Mouse (Mus musculus): ENCODE measurements around the gene Tas2r134. TPM values are rescaled to one million over a fixed set of nuclear protein-coding genes. Genes with fewer than 3 reads are reported as not detected.
A peak's percentile ranks its signal among the peaks of the same experiment; 100 is the strongest.

Tas2r134 gene
- polyA plus RNA-seq, 1 experiment from 2014 or later = not detected

DNA sequence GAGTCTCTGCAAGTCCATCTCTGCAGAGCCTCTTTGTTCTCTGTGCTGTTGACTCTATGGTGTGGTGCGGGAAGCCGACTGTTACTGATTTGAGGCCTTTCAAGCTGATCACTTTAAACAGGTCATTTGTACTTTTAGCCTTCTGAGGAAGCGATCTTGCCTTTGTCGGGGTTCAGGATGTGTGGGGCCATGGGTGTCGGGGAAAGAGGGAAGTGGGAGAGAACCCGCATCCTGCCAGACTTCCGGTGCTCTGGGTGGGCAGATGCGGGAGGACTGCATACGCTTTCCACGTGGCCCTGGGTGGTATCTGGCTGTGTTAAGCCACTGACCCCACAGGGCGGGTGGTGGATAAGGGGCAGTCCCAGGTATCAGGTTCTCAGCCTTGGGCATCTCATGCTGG lies 10.4 kb downstream of the Tas2r134 start:
- H3K4me3 ChIP-seq (ENCODE audit: low read depth, low read length) = no peak overlapping the region
- ATAC-seq (ENCODE audit: low FRiP score) (no peak), DNase-seq (ENCODE audit: low spot score, missing footprints) (peak; percentile 17)
- no peaks in the 10 kb centered on the region for H3K4me1 ChIP-seq (ENCODE audit: control insufficient read depth, insufficient read depth, low read length)
- no peaks in the 10 kb centered on the region for H3K9me3 ChIP-seq (ENCODE audit: control insufficient read depth, low read length)
- H3K9ac ChIP-seq (ENCODE audit: low read length) = no peak overlapping the region
- no peaks in the 10 kb centered on the region for H3K27me3 ChIP-seq (ENCODE audit: control insufficient read depth, insufficient read depth, low read length)
- no peak overlapping the region for H3K27ac ChIP-seq (ENCODE audit: low read depth, low read length)
- 85% methylated on average over 11 of the region's 11 CpGs for WGBS
- H3K36me3 ChIP-seq (ENCODE audit: control insufficient read depth, insufficient read depth, low read length) = no peaks in the 10 kb centered on the region
- no peak overlapping the region for H3K4me2 ChIP-seq

- ATAC-seq (ENCODE audit: low FRiP score) (no peak), DNase-seq (ENCODE audit: low spot score, missing footprints) (no peak)
- no peak overlapping the region for H3K4me3 ChIP-seq (ENCODE audit: low read depth, low read length)
- 91% methylated on average over 7 of the region's 7 CpGs for WGBS
- no peaks in the 10 kb centered on the region for H3K27me3 ChIP-seq (ENCODE audit: control insufficient read depth, insufficient read depth, low read length)
- no peaks in the 10 kb centered on the region for H3K36me3 ChIP-seq (ENCODE audit: control insufficient read depth, insufficient read depth, low read length)
- H3K27ac ChIP-seq (ENCODE audit: low read depth, low read length) = no peak overlapping the region
- H3K9ac ChIP-seq (ENCODE audit: low read length) = no peak overlapping the region
- H3K4me1 ChIP-seq (ENCODE audit: control insufficient read depth, insufficient read depth, low read length) = no peaks in the 10 kb centered on the region
- no peak overlapping the region for H3K4me2 ChIP-seq
- H3K9me3 ChIP-seq (ENCODE audit: control insufficient read depth, low read length) = no peaks in the 10 kb centered on the region
Measured at GRCm38 (mm10) chr2:51641635-51642034, 14.3 kb downstream of the Tas2r134 start.

DNA sequence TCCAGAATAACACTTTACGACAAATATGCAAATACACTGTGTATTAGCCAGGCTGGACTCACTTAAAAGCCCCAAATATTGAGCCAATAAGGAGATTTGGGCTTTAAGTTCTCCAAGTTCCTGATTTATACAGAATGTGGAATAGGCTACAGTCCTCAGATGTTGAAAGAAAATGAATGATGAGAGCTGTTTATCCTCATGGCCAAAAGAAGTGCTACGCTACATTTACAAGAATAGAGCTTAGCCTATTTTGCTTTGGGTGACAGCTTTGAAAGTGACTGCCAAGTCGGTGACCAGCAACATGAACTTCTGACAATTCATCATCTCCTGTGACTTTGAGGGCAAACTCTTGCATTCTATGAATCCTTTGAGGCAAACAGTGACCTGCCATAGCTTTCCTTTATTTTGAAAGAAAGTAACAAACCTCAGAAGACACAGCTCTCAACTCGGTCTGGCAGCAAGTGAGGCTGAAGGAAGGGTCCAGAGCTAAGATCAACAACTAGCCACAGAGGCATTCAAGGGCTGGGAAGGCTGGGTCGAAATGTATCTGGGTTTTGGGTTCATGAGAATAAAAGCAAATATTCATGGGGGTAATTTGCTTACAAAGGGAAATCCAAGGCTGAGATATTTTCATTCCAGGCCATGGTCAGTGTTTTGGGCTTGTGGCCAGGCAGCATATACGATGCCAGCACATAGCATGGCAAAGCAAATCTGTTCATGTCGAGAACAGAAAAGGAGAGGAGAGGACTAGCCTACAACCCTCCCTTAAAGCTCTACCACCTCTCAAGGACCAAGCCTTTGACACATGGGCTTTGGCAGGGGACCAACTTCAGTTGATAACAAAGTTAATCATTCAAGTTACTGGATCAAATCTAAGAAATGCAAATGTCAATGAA lies 16.2 kb downstream of the Tas2r134 start:
- Histone ChIP-seq H3K9me3 (ENCODE audit: control insufficient read depth, low read length) (no peaks in the 10 kb centered on the region), H3K4me3 (ENCODE audit: low read depth, low read length) (no peak overlapping the region), H3K36me3 (ENCODE audit: control insufficient read depth, insufficient read depth, low read length) (no peaks in the 10 kb centered on the region), H3K9ac (ENCODE audit: low read length) (no peak overlapping the region), H3K4me2 (no peak overlapping the region), H3K27ac (ENCODE audit: low read depth, low read length) (no peak overlapping the region), H3K27me3 (ENCODE audit: control insufficient read depth, insufficient read depth, low read length) (no peaks in the 10 kb centered on the region), H3K4me1 (ENCODE audit: control insufficient read depth, insufficient read depth, low read length) (no peaks in the 10 kb centered on the region)
- no peak for ATAC-seq (ENCODE audit: low FRiP score)
- WGBS = 87% methylated on average over 7 of the region's 7 CpGs
- DNase-seq (ENCODE audit: low spot score, missing footprints) = peak; percentile 65

GRCm38 (mm10) chr2:51647972-51648371 lies 20.7 kb downstream of the Tas2r134 start:
- Histone ChIP-seq H3K4me2 (no peak overlapping the region), H3K27ac (ENCODE audit: low read depth, low read length) (no peak overlapping the region), H3K9ac (ENCODE audit: low read length) (no peak overlapping the region), H3K4me3 (ENCODE audit: low read depth, low read length) (no peak overlapping the region), H3K27me3 (ENCODE audit: control insufficient read depth, insufficient read depth, low read length) (no peaks in the 10 kb centered on the region), H3K36me3 (ENCODE audit: control insufficient read depth, insufficient read depth, low read length) (no peaks in the 10 kb centered on the region), H3K4me1 (ENCODE audit: control insufficient read depth, insufficient read depth, low read length) (peaks cover 3% of the 10 kb centered on the region; the same call in 1 of the 2 replicates), H3K9me3 (ENCODE audit: control insufficient read depth, low read length) (no peaks in the 10 kb centered on the region)
- 87% methylated on average over 3 of the region's 3 CpGs for WGBS
- DNase-seq (ENCODE audit: low spot score, missing footprints) (peak; percentile 14), ATAC-seq (ENCODE audit: low FRiP score) (no peak)

DNA sequence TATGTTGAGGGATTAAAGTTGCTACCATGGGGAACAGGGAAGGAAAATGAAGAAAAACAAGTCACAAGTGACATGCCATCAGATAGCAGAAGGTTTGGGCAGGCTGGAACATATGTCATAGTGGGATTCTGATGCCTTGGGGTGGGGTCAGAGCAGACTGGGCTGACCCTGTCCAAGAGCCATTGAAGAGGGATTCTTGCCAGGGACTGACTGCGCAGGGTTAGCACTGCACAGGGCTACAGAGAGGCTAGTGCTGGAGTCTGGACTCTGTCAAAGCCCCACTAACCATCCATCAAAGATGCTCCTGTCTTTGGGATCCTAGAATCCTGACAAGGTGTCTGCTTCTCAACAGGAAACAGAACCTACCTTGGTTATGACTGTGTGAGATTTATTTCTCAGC lies 22.6 kb downstream of the Tas2r134 start:
- H3K4me2 ChIP-seq = no peak overlapping the region
- no peaks in the 10 kb centered on the region for H3K36me3 ChIP-seq (ENCODE audit: control insufficient read depth, insufficient read depth, low read length)
- peaks cover 3% of the 10 kb centered on the region; the same call in 1 of the 2 replicates for H3K4me1 ChIP-seq (ENCODE audit: control insufficient read depth, insufficient read depth, low read length)
- DNase-seq (ENCODE audit: low spot score, missing footprints) = peak; percentile 75
- WGBS = 47% methylated on average over 1 of the region's 1 CpGs
- no peak overlapping the region for H3K9ac ChIP-seq (ENCODE audit: low read length)
- H3K9me3 ChIP-seq (ENCODE audit: control insufficient read depth, low read length) = no peaks in the 10 kb centered on the region
- H3K4me3 ChIP-seq (ENCODE audit: low read depth, low read length) = no peak overlapping the region
- no peak overlapping the region for H3K27ac ChIP-seq (ENCODE audit: low read depth, low read length)
- peak; percentile 73 for ATAC-seq (ENCODE audit: low FRiP score)
- H3K27me3 ChIP-seq (ENCODE audit: control insufficient read depth, insufficient read depth, low read length) = no peaks in the 10 kb centered on the region

DNA sequence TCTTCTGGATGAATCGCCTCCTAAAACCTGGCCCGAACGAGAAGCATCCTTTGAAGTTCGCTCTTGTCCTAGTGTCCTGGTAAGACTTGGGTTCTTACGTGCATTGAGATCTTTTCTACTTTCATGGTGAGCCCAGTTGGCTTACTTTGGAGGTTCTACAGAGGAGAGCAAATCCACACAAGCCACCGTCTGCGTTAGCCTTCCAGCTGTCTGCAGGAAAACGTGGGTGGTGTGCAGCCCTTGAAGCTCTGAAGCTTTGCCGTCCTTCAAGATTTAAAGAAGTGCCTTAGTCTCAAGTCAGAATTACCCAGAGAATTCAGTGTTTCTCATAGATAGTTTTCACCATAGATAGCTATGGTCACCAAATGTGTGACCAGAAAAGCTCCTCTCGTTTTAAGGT lies 24.8 kb downstream of the Tas2r134 start:
- Histone ChIP-seq H3K9ac (ENCODE audit: low read length) (no peak overlapping the region), H3K36me3 (ENCODE audit: control insufficient read depth, insufficient read depth, low read length) (no peaks in the 10 kb centered on the region), H3K27ac (ENCODE audit: low read depth, low read length) (no peak overlapping the region), H3K9me3 (ENCODE audit: control insufficient read depth, low read length) (no peaks in the 10 kb centered on the region), H3K4me3 (ENCODE audit: low read depth, low read length) (no peak overlapping the region), H3K4me1 (ENCODE audit: control insufficient read depth, insufficient read depth, low read length) (peaks cover 3% of the 10 kb centered on the region; the same call in 1 of the 2 replicates), H3K27me3 (ENCODE audit: control insufficient read depth, insufficient read depth, low read length) (no peaks in the 10 kb centered on the region), H3K4me2 (no peak overlapping the region)
- WGBS = 95% methylated on average over 10 of the region's 10 CpGs
- no peak for ATAC-seq (ENCODE audit: low FRiP score)
- DNase-seq (ENCODE audit: low spot score, missing footprints) = no peak

DNA sequence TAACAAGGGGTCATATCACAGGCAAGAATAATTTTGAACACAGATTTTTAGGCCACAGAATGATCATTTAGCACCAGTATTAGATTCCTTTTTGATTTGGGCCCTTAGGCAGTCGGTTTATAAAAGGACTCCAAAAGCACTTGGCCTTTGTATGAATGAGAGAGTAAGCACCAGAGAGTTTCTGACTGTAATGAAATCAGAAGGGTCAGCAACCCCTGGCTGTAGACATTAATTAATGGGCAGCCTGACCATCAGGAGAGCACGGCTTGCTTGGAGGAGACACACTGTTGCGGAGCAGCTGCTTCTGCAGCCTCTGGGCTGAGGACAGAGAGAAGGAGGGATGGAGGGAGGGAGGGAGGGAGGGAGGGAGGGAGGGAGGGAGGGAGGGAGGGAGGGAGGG lies 30.4 kb downstream of the Tas2r134 start:
- ATAC-seq (ENCODE audit: low FRiP score) = peak; percentile 63; the same call in 1 of the 2 replicates
- DNase-seq (ENCODE audit: low spot score, missing footprints) = no peak

GRCm38 (mm10) chr2:51658288-51658687 lies 31.0 kb downstream of the Tas2r134 start:
- no peak overlapping the region for H3K9ac ChIP-seq (ENCODE audit: low read length)
- no peak overlapping the region for H3K4me2 ChIP-seq
- no peak for DNase-seq (ENCODE audit: low spot score, missing footprints)
- 81% methylated on average over 5 of the region's 5 CpGs for WGBS
- ATAC-seq (ENCODE audit: low FRiP score) = no peak
- H3K27me3 ChIP-seq (ENCODE audit: control insufficient read depth, insufficient read depth, low read length) = no peaks in the 10 kb centered on the region
- no peak overlapping the region for H3K27ac ChIP-seq (ENCODE audit: low read depth, low read length)
- no peaks in the 10 kb centered on the region for H3K9me3 ChIP-seq (ENCODE audit: control insufficient read depth, low read length)
- H3K36me3 ChIP-seq (ENCODE audit: control insufficient read depth, insufficient read depth, low read length) = no peaks in the 10 kb centered on the region
- H3K4me1 ChIP-seq (ENCODE audit: control insufficient read depth, insufficient read depth, low read length) = no peaks in the 10 kb centered on the region
- no peak overlapping the region for H3K4me3 ChIP-seq (ENCODE audit: low read depth, low read length)

More for the DNA sequence above, 30.4 kb downstream of the Tas2r134 start:
- 55% methylated on average over 3 of the region's 3 CpGs for WGBS
- H3K36me3 ChIP-seq (ENCODE audit: control insufficient read depth, insufficient read depth, low read length) = no peaks in the 10 kb centered on the region
- no peak overlapping the region for H3K9ac ChIP-seq (ENCODE audit: low read length)
- H3K4me3 ChIP-seq (ENCODE audit: low read depth, low read length) = no peak overlapping the region
- H3K9me3 ChIP-seq (ENCODE audit: control insufficient read depth, low read length) = no peaks in the 10 kb centered on the region
- no peaks in the 10 kb centered on the region for H3K27me3 ChIP-seq (ENCODE audit: control insufficient read depth, insufficient read depth, low read length)
- no peak overlapping the region for H3K27ac ChIP-seq (ENCODE audit: low read depth, low read length)
- H3K4me1 ChIP-seq (ENCODE audit: control insufficient read depth, insufficient read depth, low read length) = no peaks in the 10 kb centered on the region
- no peak overlapping the region for H3K4me2 ChIP-seq

GRCm38 (mm10) chr2:51674321-51674720 lies 47.0 kb downstream of the Tas2r134 start:
- DNase-seq (ENCODE audit: low spot score, missing footprints) = no peak
- ATAC-seq (ENCODE audit: low FRiP score) = no peak
- 94% methylated on average over 2 of the region's 2 CpGs for WGBS

More at GRCm38 (mm10) chr2:51674321-51674720, 47.0 kb downstream of the Tas2r134 start:
- Histone ChIP-seq H3K4me2 (no peak overlapping the region), H3K36me3 (ENCODE audit: control insufficient read depth, insufficient read depth, low read length) (no peaks in the 10 kb centered on the region), H3K4me1 (ENCODE audit: control insufficient read depth, insufficient read depth, low read length) (no peaks in the 10 kb centered on the region), H3K9me3 (ENCODE audit: control insufficient read depth, low read length) (no peaks in the 10 kb centered on the region), H3K4me3 (ENCODE audit: low read depth, low read length) (no peak overlapping the region), H3K27ac (ENCODE audit: low read depth, low read length) (no peak overlapping the region), H3K9ac (ENCODE audit: low read length) (no peak overlapping the region), H3K27me3 (ENCODE audit: control insufficient read depth, insufficient read depth, low read length) (no peaks in the 10 kb centered on the region)
